Mouse (Mus musculus) limb, embryonic 13.5 days (tissue): ENCODE data around the gene Oasl2. TPM values are rescaled to one million over a fixed set of nuclear protein-coding genes. Genes with fewer than 3 reads are reported as not detected.
"Not testable (repeated sequence)": the region's sequence is repeated elsewhere in the genome, so short reads cannot be mapped to it uniquely, and the experiment has no call there.

Experiments used
- ATAC-seq: fragments of 200-750 bp; cut with Nextera tagmentation; 2 replicates; pipeline ENCODE4 v1.8.0; 2017; ENCODE audit warnings: low read depth, moderate number of reproducible peaks, moderate TSS enrichment; ENCODE audit not compliant: low FRiP score
- H3K27ac ChIP-seq: fragments of 300-500 bp; sonication (generic); 2 replicates; pipeline ENCODE4 v1.5.1; 2015; ENCODE audit warnings: inconsistent platforms, mild to moderate bottlenecking, moderate library complexity
- H3K27me3 ChIP-seq: fragments of 300-500 bp; sonication (generic); 2 replicates; pipeline ENCODE4 v1.6.1; 2015; ENCODE audit warnings: mild to moderate bottlenecking, inconsistent platforms
- H3K36me3 ChIP-seq: fragments of 300-500 bp; sonication (generic); 2 replicates; pipeline ENCODE4 v1.6.1; 2015; ENCODE audit warnings: inconsistent platforms, mild to moderate bottlenecking, moderate library complexity
- H3K4me1 ChIP-seq: fragments of 300-500 bp; sonication (generic); 2 replicates; pipeline ENCODE4 v1.6.1; 2015; ENCODE audit warnings: inconsistent platforms
- H3K4me2 ChIP-seq: fragments of 300-500 bp; sonication (generic); replicated peaks from 2 replicates; pipeline ENCODE4 v1.6.1; 2015; ENCODE audit warnings: inconsistent platforms, mild to moderate bottlenecking, moderate library complexity
- H3K4me3 ChIP-seq: fragments of 300-500 bp; sonication (generic); 2 replicates; pipeline ENCODE4 v1.5.1; 2015; ENCODE audit warnings: moderate library complexity, mild to moderate bottlenecking, inconsistent platforms
- H3K9ac ChIP-seq: fragments of 300-500 bp; sonication (generic); 2 replicates; pipeline ENCODE4 v1.6.1; 2015; ENCODE audit warnings: mild to moderate bottlenecking, inconsistent platforms
- H3K9me3 ChIP-seq: fragments of 300-500 bp; sonication (generic); 2 replicates; pipeline ENCODE4 v1.6.1; 2016; ENCODE audit warnings: inconsistent platforms
- WGBS: fragments of 180-500 bp; shearing (Covaris S2); methylation state at CpG from one replicate; pipeline ENCODE4 v1.1.7; 2015; 5-methylcytosine and 5-hydroxymethylcytosine counted together
- polyA plus RNA-seq: library from polyadenylated mRNA; unstranded; fragments of >200 nt; fragmentation: Nextera tagmentation; extraction: Ambion mirVana; gene quantifications from 2 replicates; pipeline ENCODE4 v1.2.1, GENCODE M21; 2015

Gene Oasl2
- polyA plus RNA-seq, 1 experiment from 2014 or later = 1.3 TPM

DNA sequence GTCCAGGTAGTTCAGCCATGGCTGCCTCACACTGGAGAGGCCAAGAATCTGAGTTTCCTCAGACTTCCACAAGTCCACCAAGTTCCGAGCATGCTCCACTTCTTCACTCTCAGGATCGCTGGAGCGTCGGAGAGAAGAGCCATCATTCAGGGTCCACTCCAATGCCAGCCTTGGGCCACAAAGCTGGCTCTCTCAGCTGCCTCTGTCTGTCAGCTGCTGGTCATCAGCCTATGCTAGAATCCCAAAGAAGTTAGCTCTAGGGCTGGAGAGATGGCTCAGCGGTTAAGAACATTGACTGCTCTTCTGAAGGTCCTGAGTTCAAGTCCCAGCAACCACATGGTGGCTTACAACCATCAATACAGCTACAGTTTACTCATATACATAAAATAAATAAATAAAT is 20.6 kb downstream of the Oasl2 start:
- not testable (repeated sequence) for ATAC-seq, H3K27me3 ChIP-seq, H3K4me3 ChIP-seq, H3K36me3 ChIP-seq, H3K27ac ChIP-seq, H3K4me2 ChIP-seq, H3K9me3 ChIP-seq, H3K9ac ChIP-seq
- 0 out of 2 replicates have a peak, but pooled peaks cover 13% of the 10 kb centered on the region for H3K4me1 ChIP-seq
- WGBS = 95% methylated on average over 5 of the region's 5 CpGs

DNA sequence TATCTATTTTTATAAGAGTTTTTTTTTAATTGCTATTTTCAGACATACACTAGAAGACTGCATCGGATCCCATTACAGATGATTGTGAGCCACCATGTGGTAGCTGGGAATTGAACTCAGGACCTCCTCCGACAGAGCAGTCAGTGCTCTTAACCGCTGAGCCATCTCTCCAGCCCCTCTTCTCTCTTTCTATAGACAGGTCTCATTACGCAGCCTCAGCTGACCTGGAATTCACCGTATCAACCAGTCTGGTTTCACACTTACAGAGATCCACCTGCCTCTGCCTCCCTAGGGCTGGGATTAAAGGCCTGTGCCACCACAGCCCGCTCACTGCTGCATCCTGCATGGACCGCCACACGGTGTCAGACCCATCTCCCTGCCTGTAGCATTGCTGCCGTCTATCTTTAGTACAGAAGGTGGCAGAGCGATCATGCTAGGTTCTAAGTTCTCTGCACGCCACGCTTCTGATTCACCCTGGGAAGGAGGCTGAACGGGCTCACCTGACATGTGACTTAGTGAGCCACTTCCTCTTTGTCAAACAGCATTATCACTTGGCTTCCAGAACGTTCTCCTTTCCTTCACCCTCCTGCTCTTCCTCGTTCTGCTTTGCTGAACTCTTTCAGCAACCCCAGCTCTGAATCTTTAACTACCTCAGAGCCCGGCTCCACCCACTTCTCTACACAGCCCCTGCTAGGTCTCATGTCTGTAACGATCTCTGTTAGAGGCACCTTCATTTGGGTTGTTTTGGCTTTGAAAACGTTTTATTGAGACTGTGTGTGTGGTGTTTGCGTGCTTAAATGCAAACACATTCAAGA is 25.0 kb downstream of the Oasl2 start:
- H3K4me3 ChIP-seq = no peak overlapping the region
- H3K9ac ChIP-seq = no peak overlapping the region
- no peaks in the 10 kb centered on the region for H3K36me3 ChIP-seq
- 67% methylated on average over 19 of the region's 19 CpGs for WGBS
- H3K27ac ChIP-seq = no peak overlapping the region
- no peaks in the 10 kb centered on the region for H3K27me3 ChIP-seq
- no peak overlapping the region for H3K4me2 ChIP-seq
- no peak for ATAC-seq
- H3K4me1 ChIP-seq = peaks cover 15% of the 10 kb centered on the region
- H3K9me3 ChIP-seq = no peaks in the 10 kb centered on the region

DNA sequence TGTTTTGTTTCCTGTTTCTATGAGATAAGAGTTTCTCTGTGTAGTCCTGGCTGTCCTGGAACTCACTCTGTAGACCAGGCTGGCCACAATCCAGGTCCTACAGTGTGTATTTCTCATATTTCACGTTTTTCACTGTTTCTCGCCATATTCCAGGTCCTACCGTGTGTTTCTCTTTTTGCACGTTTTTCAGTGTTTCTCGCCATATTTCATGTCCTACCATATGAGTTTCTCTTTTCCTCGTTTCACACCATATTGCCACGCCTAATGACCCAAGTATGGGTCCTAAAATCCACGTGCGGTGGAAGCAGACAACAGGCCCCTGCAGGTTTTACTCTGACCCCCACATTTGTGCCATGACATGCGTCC is 25.6 kb downstream of the Oasl2 start:
- Histone ChIP-seq H3K9me3 (no peaks in the 10 kb centered on the region), H3K27me3 (no peaks in the 10 kb centered on the region), H3K27ac (no peak overlapping the region), H3K9ac (no peak overlapping the region), H3K4me3 (no peak overlapping the region), H3K36me3 (no peaks in the 10 kb centered on the region), H3K4me1 (peaks cover 15% of the 10 kb centered on the region), H3K4me2 (no peak overlapping the region)
- 0 out of 2 replicates have a peak, but pooled peaks have one; percentile 61 for ATAC-seq
- WGBS = 58% methylated on average over 10 of the region's 10 CpGs

DNA sequence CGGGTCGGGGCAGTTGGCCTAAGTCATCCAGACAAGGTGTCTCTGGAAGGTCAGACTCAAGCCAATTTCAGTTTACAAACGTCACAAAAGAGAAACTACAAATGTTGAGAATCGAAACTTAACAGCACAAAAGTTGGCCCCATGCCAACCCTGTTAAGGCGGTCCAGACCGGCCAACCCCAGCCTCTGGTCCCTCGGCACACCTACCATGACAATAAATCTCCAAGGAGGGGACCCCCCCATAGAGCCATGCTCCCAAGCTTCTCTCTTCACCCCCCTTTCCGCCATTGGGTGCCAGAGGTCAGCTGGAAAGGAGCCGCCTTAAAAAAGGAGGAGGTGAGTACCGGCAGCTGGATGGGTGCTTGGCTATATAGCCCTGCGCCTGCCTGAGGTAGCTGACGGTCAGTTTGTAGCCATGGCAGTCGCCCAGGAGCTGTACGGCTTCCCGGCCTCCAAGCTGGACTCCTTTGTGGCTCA is 26.3 kb downstream of the Oasl2 start, which contains the start of gene Oasl1:
Oasl1 (plus strand) TSS at position 243 of the 476 bp plus-strand sequence.
- H3K36me3 ChIP-seq = no peaks in the 10 kb centered on the region
- peaks cover 15% of the 10 kb centered on the region for H3K4me1 ChIP-seq
- peak within 1 kb of the TSS; percentile 32; the same call in 1 of the 2 replicates for H3K9ac ChIP-seq
- no peak within 1 kb of the TSS for H3K27ac ChIP-seq
- H3K27me3 ChIP-seq = no peaks in the 10 kb centered on the region
- H3K4me2 ChIP-seq = peak within 1 kb of the TSS; percentile 57
- H3K9me3 ChIP-seq = no peaks in the 10 kb centered on the region
- WGBS = 30% methylated on average over 15 of the region's 15 CpGs
- peak within 1 kb of the TSS; percentile 34 for H3K4me3 ChIP-seq
- ATAC-seq = 0 out of 2 replicates have a peak, but pooled peaks have one; percentile 36

DNA sequence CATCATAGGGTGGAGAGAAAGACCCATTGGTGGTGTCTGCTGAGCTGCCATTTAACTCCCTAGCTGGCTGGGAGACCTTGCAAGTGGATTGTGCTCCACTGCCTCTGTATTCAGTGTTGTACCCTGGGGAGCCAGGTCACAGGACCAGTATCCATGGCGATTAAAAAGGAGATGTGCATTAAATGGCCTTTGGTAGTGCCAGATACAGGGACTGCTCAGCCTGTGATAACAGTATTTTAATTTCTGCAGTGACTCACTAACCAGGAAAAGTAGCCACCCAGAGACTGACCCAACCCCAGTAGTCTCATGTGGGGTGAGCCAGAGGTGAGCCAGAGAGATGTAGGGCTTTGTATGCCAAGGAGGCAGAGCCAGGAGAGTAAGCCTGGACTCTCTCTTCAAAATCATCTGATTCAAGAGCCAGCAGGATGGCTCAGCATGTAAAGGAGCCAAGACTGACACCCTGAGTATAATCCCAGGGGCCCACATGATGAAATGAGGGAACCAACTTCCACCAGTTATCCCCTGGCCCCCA is 29.5 kb downstream of the Oasl2 start:
- ATAC-seq = no peak
- 70% methylated on average over 1 of the region's 1 CpGs for WGBS
- H3K4me2 ChIP-seq = no peak overlapping the region

DNA sequence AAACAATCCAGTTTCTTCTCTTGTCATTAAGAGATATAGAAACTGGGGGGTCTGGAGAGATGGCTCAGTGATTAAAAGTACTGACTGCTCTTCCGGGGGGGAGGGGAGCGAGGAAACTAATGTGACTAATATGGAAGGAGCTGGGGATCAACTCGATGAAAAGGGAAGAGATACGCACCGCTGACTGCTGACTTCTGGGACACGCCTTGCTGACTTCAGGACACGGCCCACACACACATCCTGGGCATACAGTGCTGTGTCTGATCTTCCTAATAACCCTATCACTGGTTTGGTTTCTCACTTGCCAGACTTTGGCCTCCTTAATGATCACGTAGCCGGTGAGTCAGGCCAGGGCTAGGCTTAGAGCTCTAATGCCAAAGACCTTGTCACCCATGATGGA is 30.0 kb downstream of the Oasl2 start:
- Histone ChIP-seq H3K4me1 (peaks cover 14% of the 10 kb centered on the region), H3K4me3 (no peak overlapping the region), H3K9me3 (0 out of 2 replicates have a peak, but pooled peaks cover 2% of the 10 kb centered on the region), H3K36me3 (no peaks in the 10 kb centered on the region), H3K27ac (no peak overlapping the region), H3K27me3 (no peaks in the 10 kb centered on the region), H3K4me2 (no peak overlapping the region), H3K9ac (no peak overlapping the region)
- 85% methylated on average over 9 of the region's 9 CpGs for WGBS
- no peak for ATAC-seq

More for the DNA sequence above, 29.5 kb downstream of the Oasl2 start:
- Histone ChIP-seq H3K9ac (no peak overlapping the region), H3K9me3 (no peaks in the 10 kb centered on the region), H3K27ac (no peak overlapping the region), H3K36me3 (no peaks in the 10 kb centered on the region), H3K4me1 (peaks cover 15% of the 10 kb centered on the region), H3K4me3 (no peak overlapping the region), H3K27me3 (no peaks in the 10 kb centered on the region)

DNA sequence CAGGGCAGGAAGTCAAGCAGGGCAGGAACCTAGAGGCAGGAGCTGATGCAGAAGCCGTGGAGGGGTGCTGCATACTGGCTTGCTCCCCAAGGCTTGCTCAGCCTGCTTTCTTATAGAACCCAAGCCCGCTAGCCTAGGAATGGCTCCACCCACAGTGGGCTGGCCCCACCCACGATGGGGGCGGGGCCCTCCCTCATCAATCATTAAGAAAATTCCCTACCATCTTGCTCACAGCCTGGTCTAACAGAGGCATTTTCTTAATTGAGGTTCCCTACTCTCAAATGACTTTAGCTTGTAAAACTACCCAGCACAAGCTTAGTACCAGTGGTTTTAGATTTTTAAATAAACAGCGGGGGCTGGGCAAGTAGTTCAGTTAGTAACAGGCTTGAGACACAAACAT is 34.9 kb downstream of the Oasl2 start:
- no peak overlapping the region for H3K4me3 ChIP-seq
- H3K9ac ChIP-seq = no peak overlapping the region
- no peaks in the 10 kb centered on the region for H3K4me1 ChIP-seq
- no peak for ATAC-seq
- H3K4me2 ChIP-seq = no peak overlapping the region
- H3K9me3 ChIP-seq = 0 out of 2 replicates have a peak, but pooled peaks cover 2% of the 10 kb centered on the region
- no peaks in the 10 kb centered on the region for H3K27me3 ChIP-seq
- WGBS = 60% methylated on average over 5 of the region's 5 CpGs
- H3K36me3 ChIP-seq = no peaks in the 10 kb centered on the region
- no peak overlapping the region for H3K27ac ChIP-seq

DNA sequence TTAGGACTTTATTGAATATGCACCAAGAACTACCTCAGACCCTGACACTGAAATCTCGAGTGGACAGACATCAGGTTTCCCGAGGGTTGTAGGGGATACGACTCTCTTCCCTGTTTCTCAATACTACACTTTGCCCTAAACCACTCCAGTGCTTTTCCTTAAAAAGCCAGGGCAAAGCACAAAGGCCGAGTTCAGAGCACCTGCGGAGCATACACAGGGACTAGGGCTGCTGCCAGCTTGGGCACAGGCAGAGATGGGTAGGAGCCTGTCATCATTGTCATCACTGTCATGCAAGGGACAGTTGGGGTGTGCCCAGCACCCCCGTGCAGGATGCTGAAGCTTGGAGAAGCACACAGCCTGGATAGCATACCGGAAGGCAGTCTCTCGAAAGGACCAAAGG is 36.5 kb downstream of the Oasl2 start:
- Histone ChIP-seq H3K27me3 (no peaks in the 10 kb centered on the region), H3K9me3 (0 out of 2 replicates have a peak, but pooled peaks cover 2% of the 10 kb centered on the region), H3K4me1 (no peaks in the 10 kb centered on the region), H3K4me3 (no peak overlapping the region), H3K36me3 (no peaks in the 10 kb centered on the region), H3K4me2 (no peak overlapping the region), H3K27ac (no peak overlapping the region), H3K9ac (no peak overlapping the region)
- ATAC-seq = no peak
- 79% methylated on average over 8 of the region's 8 CpGs for WGBS

DNA sequence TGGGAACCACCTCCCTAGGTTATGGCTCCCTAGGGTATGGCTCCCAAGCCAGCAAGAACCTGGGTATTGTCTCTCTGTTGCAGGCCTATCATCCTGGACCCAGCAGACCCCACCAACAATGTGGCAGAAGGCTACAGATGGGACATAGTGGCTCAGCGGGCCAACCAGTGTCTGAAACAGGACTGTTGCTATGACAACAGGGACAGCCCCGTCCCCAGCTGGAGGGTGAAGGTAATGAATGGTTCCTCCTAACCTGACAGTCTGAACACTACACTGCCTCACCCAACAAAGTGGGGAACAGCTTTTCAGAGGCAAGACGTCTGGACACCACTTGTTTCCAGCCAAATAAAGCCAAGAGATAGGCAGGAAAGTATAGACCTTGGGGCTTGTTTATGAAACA is 39.1 kb downstream of the Oasl2 start:
- 10% methylated on average over 3 of the region's 3 CpGs for WGBS
- Histone ChIP-seq H3K9me3 (peaks cover 6% of the 10 kb centered on the region; the same call in 1 of the 2 replicates), H3K27me3 (no peaks in the 10 kb centered on the region), H3K36me3 (no peaks in the 10 kb centered on the region), H3K27ac (no peak overlapping the region), H3K4me1 (no peaks in the 10 kb centered on the region), H3K4me2 (no peak overlapping the region), H3K4me3 (no peak overlapping the region), H3K9ac (no peak overlapping the region)
- no peak for ATAC-seq

DNA sequence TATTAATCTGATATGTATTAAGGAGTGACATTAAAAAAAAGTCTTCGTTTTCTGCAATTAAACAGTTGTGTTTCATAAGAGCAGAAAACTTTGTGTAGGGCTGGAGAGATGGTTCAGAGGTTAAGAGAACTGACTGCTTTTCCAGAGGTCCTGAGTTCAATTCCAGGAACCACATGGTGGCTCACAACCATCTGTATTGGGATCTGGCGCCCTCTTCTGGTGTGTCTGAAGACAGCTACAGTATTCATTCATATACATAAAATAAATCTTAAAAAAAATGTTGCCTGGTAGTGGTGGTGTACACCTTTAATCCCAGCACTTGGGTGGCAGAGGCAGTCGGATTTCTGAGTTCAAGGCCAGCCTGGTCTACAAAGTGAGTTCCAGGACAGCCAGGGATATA is 44.4 kb downstream of the Oasl2 start:
- 57% methylated on average over 3 of the region's 3 CpGs for WGBS
- H3K9me3 ChIP-seq, H3K9ac ChIP-seq, H3K4me1 ChIP-seq, ATAC-seq, H3K27me3 ChIP-seq, H3K27ac ChIP-seq, H3K4me3 ChIP-seq: not testable (repeated sequence)
- Histone ChIP-seq H3K36me3 (peaks cover 10% of the 10 kb centered on the region), H3K4me2 (peak overlapping the region; percentile 85)

DNA sequence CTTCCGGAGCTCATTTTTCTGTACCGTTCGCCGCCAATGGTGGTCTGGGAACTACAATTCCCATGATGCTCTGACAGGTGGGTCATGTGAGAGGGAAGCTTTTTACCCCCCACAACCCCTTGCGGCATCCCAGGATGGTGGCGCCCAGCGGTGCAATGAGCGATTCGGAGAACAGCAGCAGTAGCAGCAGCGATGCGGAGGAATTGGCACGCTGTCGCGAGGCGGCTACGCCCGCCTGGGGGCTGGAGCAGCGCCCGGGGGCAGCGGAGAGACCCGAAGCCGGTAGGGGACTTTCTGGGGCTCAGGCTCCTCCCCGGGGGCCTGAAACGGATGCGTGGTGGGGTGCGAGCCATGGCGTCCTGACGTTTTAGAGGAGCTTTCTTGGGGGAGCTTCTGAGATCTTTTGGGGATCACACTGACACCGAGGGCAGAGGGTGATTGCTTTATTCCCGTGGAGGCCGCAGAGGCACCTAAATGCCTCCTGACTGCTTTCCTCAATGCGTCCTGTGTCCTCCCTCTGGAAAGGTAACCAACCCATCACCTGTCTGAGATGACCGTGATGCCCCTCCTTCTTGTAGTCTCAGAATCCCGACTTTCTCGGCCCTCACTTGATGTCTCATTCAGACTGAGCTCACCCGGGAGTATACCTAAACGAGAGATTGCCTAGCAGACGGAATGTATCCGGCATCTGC is 45.5 kb downstream of the Oasl2 start, which contains the start of gene 2210016L21Rik:
2210016L21Rik (plus strand) TSS at position 85 of the 692 bp plus-strand sequence.
- peak; percentile 93 for ATAC-seq
- H3K4me1 ChIP-seq = peaks cover 6% of the 10 kb centered on the region
- H3K27ac ChIP-seq = peak within 1 kb of the TSS; percentile 77
- WGBS = 1% methylated on average over 39 of the region's 39 CpGs
- H3K36me3 ChIP-seq = peaks cover 21% of the 10 kb centered on the region
- H3K9ac ChIP-seq = peak within 1 kb of the TSS; percentile 94
- H3K9me3 ChIP-seq = peaks cover 4% of the 10 kb centered on the region; the same call in 1 of the 2 replicates
- H3K4me2 ChIP-seq = peak within 1 kb of the TSS; percentile 85
- H3K4me3 ChIP-seq = peak within 1 kb of the TSS; percentile 90
- no peaks in the 10 kb centered on the region for H3K27me3 ChIP-seq

DNA sequence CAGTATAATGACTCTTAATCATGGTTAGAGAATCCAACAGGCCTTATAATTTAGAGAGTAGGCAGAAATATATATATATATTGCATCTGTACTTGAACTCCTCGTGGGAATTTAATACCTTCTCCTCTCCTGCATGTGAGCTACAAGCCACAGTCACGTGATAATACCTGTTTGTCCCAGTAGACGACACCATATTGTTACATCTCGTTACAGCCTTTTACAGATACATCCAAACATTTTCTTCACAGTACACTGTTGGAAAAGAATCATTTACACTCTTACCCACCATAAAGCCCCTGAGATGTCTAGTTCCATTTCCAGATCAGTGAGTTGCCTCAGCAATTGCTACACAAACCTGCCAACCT is 46.0 kb downstream of the Oasl2 start:
- Histone ChIP-seq H3K27me3 (no peaks in the 10 kb centered on the region), H3K4me2 (peak overlapping the region; percentile 85), H3K9me3 (peaks cover 4% of the 10 kb centered on the region; the same call in 1 of the 2 replicates), H3K4me1 (peaks cover 6% of the 10 kb centered on the region), H3K4me3 (peak overlapping the region; percentile 90), H3K36me3 (peaks cover 26% of the 10 kb centered on the region), H3K9ac (peak overlapping the region; percentile 94), H3K27ac (no peak overlapping the region)
- no peak for ATAC-seq
- WGBS = 37% methylated on average over 4 of the region's 4 CpGs
